ENCODE assay signal across 8 mouse cellular contexts in genomic region chr7:142968809-142969511, GRCm38 (mm10). TPM values are rescaled to one million over a fixed set of nuclear protein-coding genes. Genes with fewer than 3 reads are reported as not detected.
DNase-seq lines count a peak whose midpoint lies in the region; ATAC-seq and TF ChIP-seq lines count a peak whose summit lies in the region.

Gene Ascl2 (minus strand): TSS chr7:142969264.

- H3K4me1 ChIP-seq in kidney, adult 2 months (ENCODE audit: control insufficient read depth, insufficient read depth, low read length) = peaks cover 7% of the 10 kb centered on the region; the same call in 1 of the 2 replicates
- H3K4me1 ChIP-seq in bone marrow, adult 2 months (ENCODE audit: control insufficient read depth, insufficient read depth, low read length) = peaks cover 6% of the 10 kb centered on the region
- peaks cover 24% of the 10 kb centered on the region for H3K4me1 ChIP-seq in heart, embryonic 10.5 days

- WGBS in kidney, adult 2 months = under 1% methylated on average over 51 of the region's 51 CpGs
- WGBS in bone marrow, adult 2 months = 3% methylated on average over 51 of the region's 51 CpGs
- WGBS in heart, embryonic 10.5 days = 2% methylated on average over 51 of the region's 51 CpGs

- no peaks in the 10 kb centered on the region for H3K9me3 ChIP-seq in heart, embryonic 10.5 days

- H3K27me3 ChIP-seq in kidney, adult 2 months (replicated peaks; ENCODE audit: control insufficient read depth, insufficient read depth, low read length) = peaks cover 1% of the 10 kb centered on the region; the same call in 1 of the 2 replicates
- peaks cover 82% of the 10 kb centered on the region for H3K27me3 ChIP-seq in heart, embryonic 10.5 days (ENCODE audit: insufficient read depth, poor library complexity, severe bottlenecking)

- peak; percentile 15 for ATAC-seq in megakaryocyte progenitor cell, adult 5-6 weeks (replicated peaks; ENCODE audit: poor library complexity)

- no peak within 1 kb of the TSS for H3K27ac ChIP-seq in kidney, adult 2 months (ENCODE audit: insufficient read depth, low read depth, low read length)
- H3K27ac ChIP-seq in bone marrow, adult 2 months (ENCODE audit: control insufficient read depth, insufficient read depth, low read depth, low read length, poor library complexity) = peak within 1 kb of the TSS; percentile 75; the same call in 1 of the 2 replicates
- H3K27ac ChIP-seq in heart, embryonic 10.5 days = peak within 1 kb of the TSS; percentile 64

- no peak for TF ChIP-seq CTCF in kidney, adult 2 months (conservative IDR thresholded peaks at IDR 0.05; ENCODE audit: insufficient read depth, insufficient read length, low read depth, low read length)
- TF ChIP-seq CTCF in bone marrow, adult 2 months (IDR thresholded peaks at IDR 0.05; ENCODE audit: control insufficient read depth, insufficient read depth, low read length) = no peak

- no peak for TF ChIP-seq POLR2A in kidney, adult 2 months (IDR thresholded peaks at IDR 0.05; ENCODE audit: low read depth, low read length)
- TF ChIP-seq POLR2A in bone marrow, adult 2 months (IDR thresholded peaks at IDR 0.05; ENCODE audit: borderline replicate concordance, control insufficient read depth, low read depth, low read length) = no peak

- no peak for DNase-seq in kidney, adult 2 months
- no peak for DNase-seq in kidney, adult 8-10 months
- DNase-seq in heart, embryonic 10.5 days (ENCODE audit: low spot score) = peak; percentile 80
- peak; percentile 2 to 30 for DNase-seq in kidney, postnatal 25 days
- peak; percentile 33 for DNase-seq in urinary bladder, postnatal 25 days (ENCODE audit: low spot score)
- no peak for DNase-seq in c-Kit-positive CD71-positive TER-119-positive erythroid progenitor cells, embryonic 14.5 days (ENCODE audit: low spot score)

- peak within 1 kb of the TSS; percentile 38; the same call in 1 of the 2 replicates for H3K4me3 ChIP-seq in kidney, adult 2 months (ENCODE audit: insufficient read depth, low read depth, low read length)
- H3K4me3 ChIP-seq in bone marrow, adult 2 months (replicated peaks; ENCODE audit: control insufficient read depth, low read depth, low read length) = peak within 1 kb of the TSS; percentile 53
- H3K4me3 ChIP-seq in heart, embryonic 10.5 days = peak within 1 kb of the TSS; percentile 63

- no peaks in the 10 kb centered on the region for H3K36me3 ChIP-seq in kidney, adult 2 months (ENCODE audit: control insufficient read depth, insufficient read depth, low read length)
- H3K36me3 ChIP-seq in heart, embryonic 10.5 days = no peaks in the 10 kb centered on the region

RNA-seq across cellular contexts. Expression of gene Ascl2, which starts in this region (rescaled TPM):
- polyA plus RNA-seq in kidney, adult 2 months (2012; rRNA removed) = 0.11 and 0.30 TPM in 2 replicates
- polyA plus RNA-seq in bone marrow, adult 2 months (2011; ENCODE audit: insufficient read depth, insufficient read length, low replicate concordance, missing spikeins) = 0.61 TPM in 1 of 2 replicates, not detected in the other
- 1.1 and 1.2 TPM in 2 replicates for polyA plus RNA-seq in heart, embryonic 10.5 days (2016; fragmentation: Nextera tagmentation; extraction: Ambion mirVana)
- total RNA-seq in megakaryocyte progenitor cell, adult 5-6 weeks (2015) = 0.67 and 1.0 TPM in 2 replicates
- total RNA-seq in megakaryocyte progenitor cell, adult 5-6 weeks (2017) = 0.68 TPM in 1 of 2 replicates, not detected in the other

Comparison
In these comparisons a context has a peak if more than half of its experiments do, and no peak if none do; other contexts are left out.
1. DNase-seq: peak in heart, embryonic 10.5 days (single experiment), kidney, postnatal 25 days (2 of 2) and urinary bladder, postnatal 25 days (single experiment); none in kidney, adult 2 months (single experiment), kidney, adult 8-10 months (0 of 2) and c-Kit-positive CD71-positive TER-119-positive erythroid progenitor cells, embryonic 14.5 days (single experiment).
2. Peak in every context shown above with its lines, with median percentiles within 50 percentile points of each other: H3K4me3 ChIP-seq.